Mouse (Mus musculus): ENCODE measurements around the gene Npas1. TPM values are rescaled to one million over a fixed set of nuclear protein-coding genes. Genes with fewer than 3 reads are reported as not detected.

The Npas1 gene
- polyA plus RNA-seq, 2 experiments, result 0.03 to 0.15 TPM

- no peak overlapping the region for H3K4me3 ChIP-seq (replicated peaks; ENCODE audit: low read length)
- no peak overlapping the region for H3K27ac ChIP-seq (replicated peaks; ENCODE audit: low read depth, low read length)
- no peak for DNase-seq (ENCODE audit: low spot score)
- no peaks in the 10 kb centered on the region for H3K9me3 ChIP-seq (ENCODE audit: control insufficient read depth, low read length)
- H3K27me3 ChIP-seq (ENCODE audit: control insufficient read depth, insufficient read depth, low read length), result no peaks in the 10 kb centered on the region
- no peak for ATAC-seq (ENCODE audit: low FRiP score, low read depth)
- H3K4me1 ChIP-seq (ENCODE audit: control insufficient read depth, insufficient read depth, low read length), result no peaks in the 10 kb centered on the region
- 21% methylated on average over 3 of the region's 3 CpGs for WGBS
- H3K4me2 ChIP-seq (replicated peaks; ENCODE audit: low read depth, low read length, severe bottlenecking), result no peak overlapping the region
- no peak for TF ChIP-seq POLR2A (IDR thresholded peaks at IDR 0.05; ENCODE audit: borderline replicate concordance, extremely low read depth, insufficient read depth, insufficient read length)
- peaks cover 61% of the 10 kb centered on the region for H3K36me3 ChIP-seq (ENCODE audit: control insufficient read depth, insufficient read depth, low read length)
- H3K9ac ChIP-seq (ENCODE audit: low read depth, low read length, severe bottlenecking), result no peak overlapping the region
Measured at GRCm38 (mm10) chr7:16507284-16507683, 29.8 kb upstream of the Npas1 start.

GRCm38 (mm10) chr7:16505226-16505593 lies 27.7 kb upstream of the Npas1 start:
- TF ChIP-seq POLR2A (IDR thresholded peaks at IDR 0.05; ENCODE audit: borderline replicate concordance, extremely low read depth, insufficient read depth, insufficient read length), result no peak
- H3K27ac ChIP-seq (replicated peaks; ENCODE audit: low read depth, low read length), result no peak overlapping the region
- H3K36me3 ChIP-seq (ENCODE audit: control insufficient read depth, insufficient read depth, low read length), result peaks cover 58% of the 10 kb centered on the region
- 90% methylated on average over 3 of the region's 3 CpGs for WGBS
- no peak overlapping the region for H3K4me3 ChIP-seq (replicated peaks; ENCODE audit: low read length)
- no peaks in the 10 kb centered on the region for H3K9me3 ChIP-seq (ENCODE audit: control insufficient read depth, low read length)
- DNase-seq (ENCODE audit: low spot score) (no peak), ATAC-seq (ENCODE audit: low FRiP score, low read depth) (no peak)
- H3K4me2 ChIP-seq (replicated peaks; ENCODE audit: low read depth, low read length, severe bottlenecking), result no peak overlapping the region
- H3K27me3 ChIP-seq (ENCODE audit: control insufficient read depth, insufficient read depth, low read length), result no peaks in the 10 kb centered on the region
- no peaks in the 10 kb centered on the region for H3K4me1 ChIP-seq (ENCODE audit: control insufficient read depth, insufficient read depth, low read length)
- no peak overlapping the region for H3K9ac ChIP-seq (ENCODE audit: low read depth, low read length, severe bottlenecking)

GRCm38 (mm10) chr7:16504573-16505225 lies 27.2 kb upstream of the Npas1 start:
- ATAC-seq (ENCODE audit: low FRiP score, low read depth), result no peak
- H3K36me3 ChIP-seq (ENCODE audit: control insufficient read depth, insufficient read depth, low read length), result peaks cover 63% of the 10 kb centered on the region
- no peaks in the 10 kb centered on the region for H3K27me3 ChIP-seq (ENCODE audit: control insufficient read depth, insufficient read depth, low read length)
- no peaks in the 10 kb centered on the region for H3K9me3 ChIP-seq (ENCODE audit: control insufficient read depth, low read length)
- H3K4me2 ChIP-seq (replicated peaks; ENCODE audit: low read depth, low read length, severe bottlenecking), result no peak overlapping the region
- no peak overlapping the region for H3K4me3 ChIP-seq (replicated peaks; ENCODE audit: low read length)
- WGBS, result 87% methylated on average over 2 of the region's 2 CpGs
- no peak overlapping the region for H3K27ac ChIP-seq (replicated peaks; ENCODE audit: low read depth, low read length)
- H3K9ac ChIP-seq (ENCODE audit: low read depth, low read length, severe bottlenecking), result no peak overlapping the region
- no peak for DNase-seq (ENCODE audit: low spot score)
- no peaks in the 10 kb centered on the region for H3K4me1 ChIP-seq (ENCODE audit: control insufficient read depth, insufficient read depth, low read length)
- no peak for TF ChIP-seq POLR2A (IDR thresholded peaks at IDR 0.05; ENCODE audit: borderline replicate concordance, extremely low read depth, insufficient read depth, insufficient read length)

- Histone ChIP-seq H3K27me3 (ENCODE audit: control insufficient read depth, insufficient read depth, low read length) (no peaks in the 10 kb centered on the region), H3K27ac (replicated peaks; ENCODE audit: low read depth, low read length) (no peak overlapping the region), H3K4me2 (replicated peaks; ENCODE audit: low read depth, low read length, severe bottlenecking) (no peak overlapping the region), H3K36me3 (ENCODE audit: control insufficient read depth, insufficient read depth, low read length) (peaks cover 82% of the 10 kb centered on the region), H3K9me3 (ENCODE audit: control insufficient read depth, low read length) (no peaks in the 10 kb centered on the region), H3K9ac (ENCODE audit: low read depth, low read length, severe bottlenecking) (no peak overlapping the region), H3K4me1 (ENCODE audit: control insufficient read depth, insufficient read depth, low read length) (no peaks in the 10 kb centered on the region), H3K4me3 (replicated peaks; ENCODE audit: low read length) (no peak overlapping the region)
- no peak for TF ChIP-seq POLR2A (IDR thresholded peaks at IDR 0.05; ENCODE audit: borderline replicate concordance, extremely low read depth, insufficient read depth, insufficient read length)
- DNase-seq (ENCODE audit: low spot score) (no peak), ATAC-seq (ENCODE audit: low FRiP score, low read depth) (no peak)
- WGBS, result 87% methylated on average over 4 of the region's 4 CpGs
Measured at GRCm38 (mm10) chr7:16501571-16501970, 24.0 kb upstream of the Npas1 start.

GRCm38 (mm10) chr7:16499671-16500104 lies 22.2 kb upstream of the Npas1 start:
- peaks cover 76% of the 10 kb centered on the region for H3K36me3 ChIP-seq (ENCODE audit: control insufficient read depth, insufficient read depth, low read length)
- TF ChIP-seq POLR2A (IDR thresholded peaks at IDR 0.05; ENCODE audit: borderline replicate concordance, extremely low read depth, insufficient read depth, insufficient read length), result no peak
- H3K4me2 ChIP-seq (replicated peaks; ENCODE audit: low read depth, low read length, severe bottlenecking), result no peak overlapping the region
- 87% methylated on average over 6 of the region's 6 CpGs for WGBS
- H3K4me3 ChIP-seq (replicated peaks; ENCODE audit: low read length), result no peak overlapping the region
- no peak for ATAC-seq (ENCODE audit: low FRiP score, low read depth)
- H3K9me3 ChIP-seq (ENCODE audit: control insufficient read depth, low read length), result no peaks in the 10 kb centered on the region
- H3K9ac ChIP-seq (ENCODE audit: low read depth, low read length, severe bottlenecking), result no peak overlapping the region
- no peaks in the 10 kb centered on the region for H3K4me1 ChIP-seq (ENCODE audit: control insufficient read depth, insufficient read depth, low read length)
- no peak for DNase-seq (ENCODE audit: low spot score)
- no peaks in the 10 kb centered on the region for H3K27me3 ChIP-seq (ENCODE audit: control insufficient read depth, insufficient read depth, low read length)
- no peak overlapping the region for H3K27ac ChIP-seq (replicated peaks; ENCODE audit: low read depth, low read length)

All from limb, embryonic 14.5 days (tissue).